ENCODE assay signal across 8 mouse cellular contexts in genomic region chr4:106955729-106956712, GRCm38 (mm10). TPM values are rescaled to one million over a fixed set of nuclear protein-coding genes. Genes with fewer than 3 reads are reported as not detected.
DNase-seq lines count a peak whose midpoint lies in the region; ATAC-seq and TF ChIP-seq lines count a peak whose summit lies in the region.

No protein-coding gene starts in this region.

- peak; percentile 54 for ATAC-seq in megakaryocyte progenitor cell, adult 5-6 weeks (replicated peaks; ENCODE audit: poor library complexity)
- ATAC-seq in stomach, postnatal 0 days (ENCODE audit: low FRiP score, low TSS enrichment) = peak; percentile 28; the same call in 1 of the 2 replicates

- 70% methylated on average over 19 of the region's 19 CpGs for WGBS in embryonic facial prominence, embryonic 10.5 days
- WGBS in stomach, postnatal 0 days = 27% methylated on average over 19 of the region's 19 CpGs

- intact Hi-C loops in heart, postnatal 10 days (cut with DNase I) = no loop called here

- no peaks in the 10 kb centered on the region for H3K27me3 ChIP-seq in embryonic facial prominence, embryonic 10.5 days (replicated peaks; ENCODE audit: low read depth, poor library complexity, severe bottlenecking)
- H3K27me3 ChIP-seq in stomach, postnatal 0 days (ENCODE audit: control insufficient read depth, insufficient read depth, low read length) = no peaks in the 10 kb centered on the region

- no peak overlapping the region for H3K4me2 ChIP-seq in stomach, postnatal 0 days (replicated peaks; ENCODE audit: low read depth)

- H3K4me3 ChIP-seq in embryonic facial prominence, embryonic 10.5 days = no peak overlapping the region
- H3K4me3 ChIP-seq in stomach, postnatal 0 days (ENCODE audit: low read depth, low read length) = no peak overlapping the region

- no peak for TF ChIP-seq EP300 in stomach, postnatal 0 days (optimal IDR thresholded peaks at IDR 0.05)

- H3K9me3 ChIP-seq in embryonic facial prominence, embryonic 10.5 days = no peaks in the 10 kb centered on the region
- no peaks in the 10 kb centered on the region for H3K9me3 ChIP-seq in stomach, postnatal 0 days (ENCODE audit: control insufficient read depth, low read length)

- H3K9ac ChIP-seq in stomach, postnatal 0 days (ENCODE audit: low read length) = peak overlapping the region; percentile 38; the same call in 1 of the 2 replicates

- peaks cover 88% of the 10 kb centered on the region for H3K4me1 ChIP-seq in embryonic facial prominence, embryonic 10.5 days
- peaks cover 18% of the 10 kb centered on the region for H3K4me1 ChIP-seq in stomach, postnatal 0 days (replicated peaks; ENCODE audit: control insufficient read depth, insufficient read depth)

- TF ChIP-seq CTCF in stomach, postnatal 0 days (IDR thresholded peaks at IDR 0.05; ENCODE audit: low read depth) = no peak

- H3K36me3 ChIP-seq in embryonic facial prominence, embryonic 10.5 days (replicated peaks) = peaks cover 59% of the 10 kb centered on the region
- no peaks in the 10 kb centered on the region for H3K36me3 ChIP-seq in stomach, postnatal 0 days (ENCODE audit: control insufficient read depth, insufficient read depth, low read length)

- H3K27ac ChIP-seq in embryonic facial prominence, embryonic 10.5 days (replicated peaks) = peak overlapping the region; percentile 31
- peak overlapping the region; percentile 67 for H3K27ac ChIP-seq in stomach, postnatal 0 days (replicated peaks)

- DNase-seq in testis, postnatal 14 days (ENCODE audit: low spot score) = peak; percentile 14
- no peak for DNase-seq in testis, postnatal 10 days (ENCODE audit: low spot score)
- no peak for DNase-seq in embryonic facial prominence, embryonic 10.5 days (ENCODE audit: low spot score)
- DNase-seq in heart, postnatal 10 days = peak; percentile 58 to 66
- peak; percentile 26 to 83 for DNase-seq in left cerebral cortex, adult 8-10 months (ENCODE audit: low spot score in 2 of 2)
- peak; percentile 52 for DNase-seq in stomach, postnatal 0 days (ENCODE audit: low spot score)
- DNase-seq in adrenal gland, postnatal 10 days = no peak

RNA-seq across cellular contexts. Expression of gene Ssbp3, which starts 45.5 kb away (rescaled TPM):
- 147 TPM in 2 replicates for polyA plus RNA-seq in embryonic facial prominence, embryonic 10.5 days (2016; fragmentation: Nextera tagmentation; extraction: Ambion mirVana)
- 10 to 100 TPM; 41.6 to 49.9 TPM for total RNA-seq in heart, postnatal 10 days (2021)
- total RNA-seq in left cerebral cortex, adult 8-10 months (2022) = 100 to 1,000 TPM; 171 to 199 (median 187) TPM
- total RNA-seq in megakaryocyte progenitor cell, adult 5-6 weeks (2015) = 35.5 and 36.5 TPM in 2 replicates
- 16.0 and 30.8 TPM in 2 replicates for total RNA-seq in megakaryocyte progenitor cell, adult 5-6 weeks (2017)
- polyA plus RNA-seq in stomach, postnatal 0 days (2015; fragmentation: Nextera tagmentation; extraction: Ambion mirVana) = 39.3 and 50.0 TPM in 2 replicates
- 10 to 100 TPM; 50.8 to 69.0 TPM for total RNA-seq in adrenal gland, postnatal 10 days (2021)

Comparison
In these comparisons a context has a peak if more than half of its experiments do, and no peak if none do; other contexts are left out.
1. DNase-seq: peak in testis, postnatal 14 days (single experiment), heart, postnatal 10 days (2 of 2), left cerebral cortex, adult 8-10 months (2 of 2) and stomach, postnatal 0 days (single experiment); none in testis, postnatal 10 days (single experiment), embryonic facial prominence, embryonic 10.5 days (single experiment) and adrenal gland, postnatal 10 days (single experiment).